Mouse (Mus musculus): Measurements from ENCODE around the gene Mok. TPM values are rescaled to one million over a fixed set of nuclear protein-coding genes. Genes with fewer than 3 reads are reported as not detected.
A peak's percentile ranks its signal among the peaks of the same experiment; 100 is the strongest.

The Mok gene
- polyA plus RNA-seq, 1 experiment, result 0.35 TPM

DNA sequence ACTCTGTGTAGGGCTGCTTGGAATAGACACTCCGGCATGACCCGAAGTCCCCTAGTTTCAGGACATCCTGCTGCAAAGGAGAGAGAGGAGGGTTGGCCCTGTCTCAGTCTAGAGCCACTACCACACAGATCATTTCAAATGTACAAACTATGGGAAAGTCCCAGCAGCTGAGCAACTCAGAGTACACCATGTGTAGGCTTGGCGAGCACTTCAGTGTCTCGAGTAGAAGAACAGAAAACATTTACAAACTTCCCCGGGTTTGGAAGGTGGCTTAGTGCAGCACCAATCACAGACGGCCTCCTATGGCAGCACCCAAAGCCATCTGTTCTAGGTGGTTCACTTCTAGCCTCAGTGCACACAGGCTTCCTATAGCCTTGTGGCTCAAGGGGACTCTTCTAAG, 27.1 kb downstream of the Mok start:
- Histone ChIP-seq H3K27me3 (ENCODE audit: control insufficient read depth, insufficient read depth, low read length) (no peaks in the 10 kb centered on the region), H3K36me3 (ENCODE audit: control insufficient read depth, insufficient read depth, low read length) (no peaks in the 10 kb centered on the region), H3K27ac (ENCODE audit: insufficient read depth, low read length) (no peak overlapping the region), H3K4me1 (ENCODE audit: control insufficient read depth, insufficient read depth, insufficient read length) (peaks cover 3% of the 10 kb centered on the region; the same call in 1 of the 2 replicates), H3K4me3 (ENCODE audit: extremely low read depth, insufficient read depth, insufficient read length) (no peak overlapping the region)
- TF ChIP-seq POLR2A (IDR thresholded peaks at IDR 0.05; ENCODE audit: low read depth, low read length), result no peak
- no peak for DNase-seq (ENCODE audit: low read depth in 1 of 2, low spot score in 2 of 2)
- WGBS, result 73% methylated on average over 6 of the region's 6 CpGs

DNA sequence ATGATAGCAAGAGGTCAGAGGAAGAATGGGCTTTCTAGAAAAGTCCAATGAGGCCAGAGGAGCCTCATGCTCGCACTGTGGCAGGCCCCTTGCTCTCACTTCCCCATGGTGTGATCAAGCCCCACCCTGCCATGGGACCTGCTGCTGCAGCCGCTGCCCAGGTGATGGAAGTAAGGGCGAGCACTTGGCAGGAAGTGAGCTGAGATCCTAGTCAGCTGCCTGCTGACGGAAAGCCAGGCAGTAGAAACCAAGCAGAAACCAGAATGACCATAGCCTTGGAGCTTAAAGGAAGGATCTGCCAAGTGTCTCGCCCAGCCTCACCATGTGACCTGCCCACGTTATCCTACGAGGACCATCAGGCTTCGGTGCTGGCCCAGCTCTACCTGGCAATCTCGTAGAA, 27.6 kb downstream of the Mok start:
- no peaks in the 10 kb centered on the region for H3K36me3 ChIP-seq (ENCODE audit: control insufficient read depth, insufficient read depth, low read length)
- H3K4me1 ChIP-seq (ENCODE audit: control insufficient read depth, insufficient read depth, insufficient read length), result peaks cover 3% of the 10 kb centered on the region; the same call in 1 of the 2 replicates
- H3K27me3 ChIP-seq (ENCODE audit: control insufficient read depth, insufficient read depth, low read length), result no peaks in the 10 kb centered on the region
- H3K4me3 ChIP-seq (ENCODE audit: extremely low read depth, insufficient read depth, insufficient read length), result no peak overlapping the region
- no peak for TF ChIP-seq POLR2A (IDR thresholded peaks at IDR 0.05; ENCODE audit: low read depth, low read length)
- no peak overlapping the region for H3K27ac ChIP-seq (ENCODE audit: insufficient read depth, low read length)
- 38% methylated on average over 9 of the region's 9 CpGs for whole genome bisulfite sequencing
- DNase-seq (ENCODE audit: low read depth in 1 of 2, low spot score in 2 of 2), result peak; percentile 18 to 45

DNA sequence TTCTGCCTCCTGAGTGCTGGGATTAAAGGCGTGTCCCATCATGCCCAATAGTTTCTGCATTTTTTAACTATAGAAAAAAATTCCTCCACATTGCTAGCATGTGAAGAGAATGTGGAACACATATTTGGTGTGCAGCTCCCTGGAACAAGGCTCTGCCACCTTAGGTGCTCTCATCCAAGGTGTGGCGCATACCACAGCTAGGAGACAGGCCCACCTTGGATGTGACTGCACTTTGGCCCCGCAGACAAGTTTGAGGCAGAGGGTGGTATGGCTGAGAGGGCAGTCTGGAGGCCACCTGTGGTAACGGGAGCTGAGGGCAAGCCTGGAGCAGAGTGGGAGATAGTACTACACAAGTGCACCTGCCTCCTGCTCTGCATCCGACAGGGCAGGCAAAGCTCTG, 31.9 kb downstream of the Mok start:
- TF ChIP-seq CTCF (IDR thresholded peaks at IDR 0.05; ENCODE audit: extremely low read depth, insufficient read depth, insufficient read length, insufficient replicate concordance), result no peak
- TF ChIP-seq POLR2A (IDR thresholded peaks at IDR 0.05; ENCODE audit: low read depth, low read length), result no peak
- H3K27me3 ChIP-seq (ENCODE audit: control insufficient read depth, insufficient read depth, low read length), result no peaks in the 10 kb centered on the region
- H3K4me3 ChIP-seq (ENCODE audit: extremely low read depth, insufficient read depth, insufficient read length), result no peak overlapping the region
- DNase-seq (ENCODE audit: low read depth in 1 of 2, low spot score in 2 of 2), result no peak
- no peak overlapping the region for H3K27ac ChIP-seq (ENCODE audit: insufficient read depth, low read length)
- peaks cover 3% of the 10 kb centered on the region; the same call in 1 of the 2 replicates for H3K4me1 ChIP-seq (ENCODE audit: control insufficient read depth, insufficient read depth, insufficient read length)
- 0 out of 2 replicates have a peak, but pooled peaks cover 1% of the 10 kb centered on the region for H3K36me3 ChIP-seq (ENCODE audit: control insufficient read depth, insufficient read depth, low read length)
- WGBS, result 92% methylated on average over 5 of the region's 5 CpGs

DNA sequence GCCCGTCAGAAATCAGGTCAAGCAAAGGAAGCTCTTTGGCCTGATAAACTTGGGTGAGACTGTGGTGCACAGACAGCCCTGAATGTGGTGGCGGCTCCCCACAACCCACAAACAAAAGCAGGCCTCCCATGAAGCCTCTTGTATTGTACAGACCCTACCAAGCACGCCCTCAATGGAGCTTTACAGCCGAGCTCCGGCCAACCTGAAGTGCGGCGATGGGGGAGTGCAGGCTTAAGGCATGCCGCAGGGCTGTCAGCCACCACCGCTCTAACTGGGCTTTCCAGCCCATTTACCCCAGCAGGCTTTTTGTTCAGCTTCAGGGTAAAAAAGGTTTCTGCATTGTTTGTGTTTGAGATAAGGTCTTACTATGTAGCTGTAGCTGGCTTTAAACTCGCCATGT, 32.3 kb downstream of the Mok start:
- H3K36me3 ChIP-seq (ENCODE audit: control insufficient read depth, insufficient read depth, low read length), result 0 out of 2 replicates have a peak, but pooled peaks cover 1% of the 10 kb centered on the region
- H3K4me1 ChIP-seq (ENCODE audit: control insufficient read depth, insufficient read depth, insufficient read length), result peaks cover 3% of the 10 kb centered on the region; the same call in 1 of the 2 replicates
- H3K4me3 ChIP-seq (ENCODE audit: extremely low read depth, insufficient read depth, insufficient read length), result no peak overlapping the region
- 97% methylated on average over 10 of the region's 10 CpGs for whole genome bisulfite sequencing
- H3K27ac ChIP-seq (ENCODE audit: insufficient read depth, low read length), result no peak overlapping the region
- TF ChIP-seq POLR2A (IDR thresholded peaks at IDR 0.05; ENCODE audit: low read depth, low read length), result no peak
- DNase-seq (ENCODE audit: low read depth in 1 of 2, low spot score in 2 of 2), result no peak
- no peaks in the 10 kb centered on the region for H3K27me3 ChIP-seq (ENCODE audit: control insufficient read depth, insufficient read depth, low read length)

DNA sequence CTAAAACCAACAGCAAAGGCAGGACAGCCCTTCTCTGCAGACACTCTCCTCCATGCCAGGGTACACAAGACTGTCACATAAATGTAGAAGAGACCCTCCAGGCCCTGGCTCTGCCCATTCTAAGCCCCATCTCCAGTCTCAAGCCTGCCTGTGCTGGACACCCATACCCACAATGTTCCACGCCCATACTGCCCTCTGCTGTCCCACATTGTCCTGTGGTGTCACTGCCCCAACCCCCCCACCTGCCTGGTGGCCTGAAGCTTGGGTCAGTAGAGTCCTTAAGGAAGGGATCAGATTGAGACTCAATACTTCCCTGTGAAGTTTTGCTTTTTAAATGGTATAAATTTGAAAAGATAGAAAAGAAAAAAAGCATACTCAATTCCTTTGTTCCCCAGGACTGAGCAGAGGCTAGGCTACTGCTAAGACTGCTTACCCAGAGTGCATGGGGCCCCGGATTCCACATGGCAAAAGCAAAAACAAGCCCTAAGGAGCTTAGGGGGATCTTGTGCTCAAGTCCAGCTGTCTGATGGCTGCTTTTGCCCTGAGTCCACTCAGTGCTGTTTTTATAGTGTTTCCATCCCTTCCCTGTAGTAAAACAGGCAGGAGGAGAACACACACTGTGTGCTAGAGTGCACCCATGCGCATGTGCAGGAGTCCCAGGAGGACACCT, 34.3 kb downstream of the Mok start:
- peak in 1 of 2 experiments; percentile 22 for DNase-seq (ENCODE audit: low read depth in 1 of 2, low spot score in 2 of 2)
- no peaks in the 10 kb centered on the region for H3K27me3 ChIP-seq (ENCODE audit: control insufficient read depth, insufficient read depth, low read length)
- 85% methylated on average over 3 of the region's 3 CpGs for WGBS
- no peak overlapping the region for H3K27ac ChIP-seq (ENCODE audit: insufficient read depth, low read length)
- H3K4me1 ChIP-seq (ENCODE audit: control insufficient read depth, insufficient read depth, insufficient read length), result no peaks in the 10 kb centered on the region
- H3K36me3 ChIP-seq (ENCODE audit: control insufficient read depth, insufficient read depth, low read length), result 0 out of 2 replicates have a peak, but pooled peaks cover 1% of the 10 kb centered on the region
- H3K4me3 ChIP-seq (ENCODE audit: extremely low read depth, insufficient read depth, insufficient read length), result no peak overlapping the region
- TF ChIP-seq CTCF (IDR thresholded peaks at IDR 0.05; ENCODE audit: extremely low read depth, insufficient read depth, insufficient read length, insufficient replicate concordance) (peak; percentile 20; the same call in 1 of the 2 replicates), POLR2A (IDR thresholded peaks at IDR 0.05; ENCODE audit: low read depth, low read length) (no peak)

DNA sequence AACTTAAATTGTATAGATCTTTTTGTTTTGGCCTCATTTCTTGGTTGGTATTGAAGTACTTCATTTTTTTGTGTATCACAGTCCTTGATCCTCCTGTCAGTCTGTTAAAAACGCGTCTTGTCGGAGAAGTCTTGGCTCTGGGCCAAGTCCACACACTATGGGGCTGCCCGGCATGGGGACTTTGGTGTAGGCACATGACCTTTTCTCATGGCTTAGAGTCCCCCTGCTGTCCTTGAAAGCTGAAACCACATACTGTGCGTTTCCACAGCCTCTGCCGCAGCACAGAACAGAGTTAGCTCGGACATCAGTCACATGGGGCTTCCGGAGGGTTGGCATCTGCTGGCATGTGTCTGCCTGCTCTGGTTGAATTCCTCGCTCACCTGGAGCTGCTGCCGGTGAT, 36.5 kb downstream of the Mok start:
- H3K36me3 ChIP-seq (ENCODE audit: control insufficient read depth, insufficient read depth, low read length), result 0 out of 2 replicates have a peak, but pooled peaks cover 1% of the 10 kb centered on the region
- 89% methylated on average over 10 of the region's 10 CpGs for WGBS

DNA sequence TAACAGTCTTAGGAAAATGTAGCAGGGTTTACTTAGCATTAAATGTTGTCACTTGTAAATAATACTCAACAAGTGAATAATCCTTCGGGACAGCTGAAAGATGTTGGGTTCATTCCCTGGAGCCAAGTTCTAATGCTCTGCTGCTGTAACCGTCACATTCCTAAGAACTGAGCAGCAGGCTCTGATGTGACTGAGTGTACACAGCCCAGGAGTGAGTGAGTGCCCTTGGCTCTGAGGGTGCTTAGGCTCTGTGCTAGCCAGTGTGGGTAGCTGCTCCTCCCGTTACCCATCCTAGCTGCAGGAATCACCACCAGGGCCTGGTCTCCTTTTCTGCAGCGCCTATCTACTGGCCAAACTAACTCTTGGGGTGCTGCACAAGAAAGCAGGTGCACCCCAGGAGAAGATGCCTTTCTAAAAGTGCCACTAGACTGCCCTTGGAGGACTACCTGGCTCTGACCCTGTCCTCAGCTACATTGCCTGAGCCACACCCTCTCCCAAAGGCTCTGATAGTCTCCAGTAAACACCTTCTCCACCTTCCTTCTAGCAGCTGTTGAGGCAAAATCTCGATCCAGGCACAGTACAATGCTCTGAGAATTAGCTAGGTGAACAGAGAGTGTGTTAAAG, 38.0 kb downstream of the Mok start:
- H3K27ac ChIP-seq (ENCODE audit: insufficient read depth, low read length), result no peak overlapping the region
- 0 out of 2 replicates have a peak, but pooled peaks cover 1% of the 10 kb centered on the region for H3K36me3 ChIP-seq (ENCODE audit: control insufficient read depth, insufficient read depth, low read length)
- H3K4me1 ChIP-seq (ENCODE audit: control insufficient read depth, insufficient read depth, insufficient read length), result no peaks in the 10 kb centered on the region
- no peaks in the 10 kb centered on the region for H3K27me3 ChIP-seq (ENCODE audit: control insufficient read depth, insufficient read depth, low read length)
- DNase-seq (ENCODE audit: low read depth in 1 of 2, low spot score in 2 of 2), result no peak
- TF ChIP-seq CTCF (IDR thresholded peaks at IDR 0.05; ENCODE audit: extremely low read depth, insufficient read depth, insufficient read length, insufficient replicate concordance), result no peak
- TF ChIP-seq POLR2A (IDR thresholded peaks at IDR 0.05; ENCODE audit: low read depth, low read length), result no peak
- 91% methylated on average over 5 of the region's 5 CpGs for WGBS
- no peak overlapping the region for H3K4me3 ChIP-seq (ENCODE audit: extremely low read depth, insufficient read depth, insufficient read length)

More for the DNA sequence above, 36.5 kb downstream of the Mok start:
- Histone ChIP-seq H3K27ac (ENCODE audit: insufficient read depth, low read length) (no peak overlapping the region), H3K27me3 (ENCODE audit: control insufficient read depth, insufficient read depth, low read length) (no peaks in the 10 kb centered on the region), H3K4me3 (ENCODE audit: extremely low read depth, insufficient read depth, insufficient read length) (no peak overlapping the region), H3K4me1 (ENCODE audit: control insufficient read depth, insufficient read depth, insufficient read length) (no peaks in the 10 kb centered on the region)
- no peak for DNase-seq (ENCODE audit: low read depth in 1 of 2, low spot score in 2 of 2)
- TF ChIP-seq CTCF (IDR thresholded peaks at IDR 0.05; ENCODE audit: extremely low read depth, insufficient read depth, insufficient read length, insufficient replicate concordance), result no peak
- TF ChIP-seq POLR2A (IDR thresholded peaks at IDR 0.05; ENCODE audit: low read depth, low read length), result no peak

Data from spleen, adult 2 months (tissue).